Mouse (Mus musculus) brain, embryonic 14.5 days (tissue): Measurements from ENCODE around the gene Katnb1. TPM values are rescaled to one million over a fixed set of nuclear protein-coding genes. Genes with fewer than 3 reads are reported as not detected.
A peak's percentile ranks its signal among the peaks of the same experiment; 100 is the strongest.

ENCODE experiments used
- DNase-seq: peaks from one replicate; pipeline ENCODE4 v3.0.0-alpha.2; 2011; ENCODE audit warnings: low read depth
- CTCF ChIP-seq: fragments of 200-500 bp; IDR thresholded peaks from 2 replicates; pipeline ENCODE4 v1.5.1; 2012; ENCODE audit warnings: inconsistent platforms, mild to moderate bottlenecking, moderate library complexity, borderline replicate concordance; ENCODE audit not compliant: insufficient read depth, insufficient read length; ENCODE audit errors: extremely low read depth
- POLR2A ChIP-seq: fragments of 200-500 bp; IDR thresholded peaks from 2 replicates; pipeline ENCODE4 v1.6.1; 2012; ENCODE audit warnings: mild to moderate bottlenecking, inconsistent platforms, borderline replicate concordance; ENCODE audit not compliant: poor library complexity, insufficient read depth, insufficient read length, severe bottlenecking; ENCODE audit errors: extremely low read depth
- polyA plus RNA-seq: library from polyadenylated mRNA; depleted of rRNA; stranded (reverse); fragments of >200 nt; gene quantifications from 2 replicates; pipeline ENCODE4 v1.2.3, GENCODE M21; 2012; rRNA removed

Gene Katnb1
- polyA plus RNA-seq: 56.2 and 67.2 TPM in 2 replicates

GRCm38 (mm10) chr8:95080381-95081341 is at the start of gene Katnb1:
TSS of gene Katnb1 (plus strand) at chr8:95081186.
- peak; percentile 100 for DNase-seq
- no peak for TF ChIP-seq CTCF
- TF ChIP-seq POLR2A: peak; percentile 40; the same call in 1 of the 2 replicates

GRCm38 (mm10) chr8:95037106-95037925 is 43.7 kb upstream of the Katnb1 start:
- TF ChIP-seq POLR2A (no peak), CTCF (no peak)
- peak; percentile 67 for DNase-seq

GRCm38 (mm10) chr8:95041883-95042784 is 38.9 kb upstream of the Katnb1 start:
- DNase-seq: no peak
- TF ChIP-seq POLR2A: no peak
- TF ChIP-seq CTCF: no peak

GRCm38 (mm10) chr8:95044811-95045210 is 36.2 kb upstream of the Katnb1 start:
- TF ChIP-seq CTCF: no peak
- TF ChIP-seq POLR2A: no peak
- DNase-seq: peak; percentile 30

- no peak for DNase-seq
- TF ChIP-seq CTCF (no peak), POLR2A (no peak)
These were observed 34.0 kb upstream of the Katnb1 start for GRCm38 (mm10) chr8:95046982-95047381.

- no peak for TF ChIP-seq CTCF
- TF ChIP-seq POLR2A: no peak
- peak; percentile 23 for DNase-seq
These were observed 32.9 kb upstream of the Katnb1 start for GRCm38 (mm10) chr8:95047884-95048680.

- DNase-seq: no peak
- TF ChIP-seq POLR2A (no peak), CTCF (no peak)
These were observed 31.4 kb upstream of the Katnb1 start for GRCm38 (mm10) chr8:95049636-95050035.

- no peak for DNase-seq
- TF ChIP-seq POLR2A (no peak), CTCF (no peak)
These were observed 26.5 kb upstream of the Katnb1 start for GRCm38 (mm10) chr8:95054438-95054837.

- DNase-seq: peak; percentile 67
- no peak for TF ChIP-seq CTCF
- no peak for TF ChIP-seq POLR2A
These were observed 26.0 kb upstream of the Katnb1 start, which contains the start of gene Drc7 for GRCm38 (mm10) chr8:95054927-95055510. TSS of gene Drc7 (plus strand) at chr8:95055103.

- DNase-seq: no peak
- TF ChIP-seq POLR2A (no peak), CTCF (no peak)
These were observed 24.6 kb upstream of the Katnb1 start for GRCm38 (mm10) chr8:95056414-95056813.

GRCm38 (mm10) chr8:95058661-95059060 is 22.3 kb upstream of the Katnb1 start:
- no peak for TF ChIP-seq POLR2A
- TF ChIP-seq CTCF: no peak
- DNase-seq: no peak
